In the genomic region with DNA sequence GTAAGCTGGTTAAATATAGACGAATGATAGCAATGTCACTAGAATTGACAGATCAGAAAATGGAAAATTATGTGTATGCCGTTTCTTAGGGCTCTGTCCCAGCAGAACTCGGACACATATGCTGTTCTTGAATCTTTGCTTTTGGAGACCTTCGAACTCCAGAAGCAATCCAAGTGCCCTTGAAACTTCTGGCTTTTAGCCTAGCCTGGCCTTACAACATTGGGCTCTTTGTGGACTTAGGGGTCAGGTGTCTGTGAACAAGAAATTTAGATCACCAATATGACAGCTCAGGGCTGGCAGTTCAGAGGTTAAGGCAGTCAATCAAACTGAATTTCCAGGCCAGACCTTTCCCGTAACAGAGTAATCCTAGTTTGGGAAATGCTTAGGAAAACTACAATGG, we compare ENCODE assay signal across 7 mouse cellular contexts. TPM values are rescaled to one million over a fixed set of nuclear protein-coding genes. Genes with fewer than 3 reads are reported as not detected.
A peak's percentile ranks its signal among the peaks of the same experiment; 100 is the strongest.
DNase-seq lines count a peak whose midpoint lies in the region; ATAC-seq and TF ChIP-seq lines count a peak whose summit lies in the region.

No protein-coding gene starts in this region.

- no peak for DNase-seq in lung, postnatal 36 days
- DNase-seq in stomach, postnatal 0 days (ENCODE audit: low spot score) = no peak
- no peak for DNase-seq in thymus, postnatal 0 days (ENCODE audit: low spot score)
- no peak for DNase-seq in urinary bladder, postnatal 10 days (ENCODE audit: low spot score)

- WGBS in lung, embryonic 16.5 days = 42% methylated on average over 5 of the region's 5 CpGs
- WGBS in forebrain, embryonic 15.5 days = 66% methylated on average over 5 of the region's 5 CpGs
- WGBS in limb, embryonic 15.5 days = 58% methylated on average over 5 of the region's 5 CpGs
- 44% methylated on average over 5 of the region's 5 CpGs for WGBS in stomach, postnatal 0 days

- H3K27ac ChIP-seq in lung, embryonic 16.5 days (ENCODE audit: low read length) = no peak overlapping the region
- H3K27ac ChIP-seq in forebrain, embryonic 15.5 days (replicated peaks) = no peak overlapping the region
- H3K27ac ChIP-seq in limb, embryonic 15.5 days = no peak overlapping the region
- 0 out of 2 replicates have a peak overlapping the region, but pooled peaks have one; percentile 94 for H3K27ac ChIP-seq in stomach, postnatal 0 days (replicated peaks)

- ATAC-seq in lung, embryonic 16.5 days (ENCODE audit: low read depth) = no peak
- no peak for ATAC-seq in forebrain, embryonic 15.5 days (replicated peaks)
- no peak for ATAC-seq in limb, embryonic 15.5 days (ENCODE audit: insufficient number of reproducible peaks, low FRiP score, low TSS enrichment, low read depth)
- no peak for ATAC-seq in stomach, postnatal 0 days (ENCODE audit: low FRiP score, low TSS enrichment)

- peaks cover 18% of the 10 kb centered on the region for H3K4me1 ChIP-seq in lung, embryonic 16.5 days (replicated peaks; ENCODE audit: control insufficient read depth, insufficient read depth, low read length)
- H3K4me1 ChIP-seq in forebrain, embryonic 15.5 days = peaks cover 32% of the 10 kb centered on the region
- peaks cover 17% of the 10 kb centered on the region for H3K4me1 ChIP-seq in limb, embryonic 15.5 days
- H3K4me1 ChIP-seq in stomach, postnatal 0 days (replicated peaks; ENCODE audit: control insufficient read depth, insufficient read depth) = peaks cover 4% of the 10 kb centered on the region; the same call in 1 of the 2 replicates

- no peaks in the 10 kb centered on the region for H3K36me3 ChIP-seq in lung, embryonic 16.5 days (ENCODE audit: control insufficient read depth, insufficient read depth, low read length)
- H3K36me3 ChIP-seq in forebrain, embryonic 15.5 days = no peaks in the 10 kb centered on the region
- H3K36me3 ChIP-seq in limb, embryonic 15.5 days = no peaks in the 10 kb centered on the region
- H3K36me3 ChIP-seq in stomach, postnatal 0 days (ENCODE audit: control insufficient read depth, insufficient read depth, low read length) = no peaks in the 10 kb centered on the region

- H3K4me2 ChIP-seq in lung, embryonic 16.5 days (ENCODE audit: low read depth, low read length) = peak overlapping the region; percentile 85
- H3K4me2 ChIP-seq in forebrain, embryonic 15.5 days (replicated peaks) = peak overlapping the region; percentile 74
- H3K4me2 ChIP-seq in limb, embryonic 15.5 days = peak overlapping the region; percentile 81
- H3K4me2 ChIP-seq in stomach, postnatal 0 days (replicated peaks; ENCODE audit: low read depth) = peak overlapping the region; percentile 76

- peak overlapping the region; percentile 95 for H3K4me3 ChIP-seq in lung, embryonic 16.5 days (ENCODE audit: low read length)
- H3K4me3 ChIP-seq in forebrain, embryonic 15.5 days = peak overlapping the region; percentile 65
- peak overlapping the region; percentile 86 for H3K4me3 ChIP-seq in limb, embryonic 15.5 days
- peak overlapping the region; percentile 96 for H3K4me3 ChIP-seq in stomach, postnatal 0 days (ENCODE audit: low read depth, low read length)

- TF ChIP-seq CTCF in stomach, postnatal 0 days (IDR thresholded peaks at IDR 0.05; ENCODE audit: low read depth) = no peak

- no peak for TF ChIP-seq EP300 in stomach, postnatal 0 days (optimal IDR thresholded peaks at IDR 0.05)

- no peaks in the 10 kb centered on the region for H3K9me3 ChIP-seq in lung, embryonic 16.5 days (ENCODE audit: control insufficient read depth, low read length)
- no peaks in the 10 kb centered on the region for H3K9me3 ChIP-seq in forebrain, embryonic 15.5 days
- no peaks in the 10 kb centered on the region for H3K9me3 ChIP-seq in limb, embryonic 15.5 days
- no peaks in the 10 kb centered on the region for H3K9me3 ChIP-seq in stomach, postnatal 0 days (ENCODE audit: control insufficient read depth, low read length)

- peak overlapping the region; percentile 96 for H3K9ac ChIP-seq in lung, embryonic 16.5 days (ENCODE audit: low read length)
- no peak overlapping the region; the same call in 1 of the 2 replicates for H3K9ac ChIP-seq in forebrain, embryonic 15.5 days (replicated peaks)
- no peak overlapping the region for H3K9ac ChIP-seq in limb, embryonic 15.5 days
- H3K9ac ChIP-seq in stomach, postnatal 0 days (ENCODE audit: low read length) = peak overlapping the region; percentile 95

- H3K27me3 ChIP-seq in lung, embryonic 16.5 days (ENCODE audit: control insufficient read depth, insufficient read depth, low read depth, low read length) = no peaks in the 10 kb centered on the region
- no peaks in the 10 kb centered on the region for H3K27me3 ChIP-seq in forebrain, embryonic 15.5 days
- H3K27me3 ChIP-seq in limb, embryonic 15.5 days = no peaks in the 10 kb centered on the region
- no peaks in the 10 kb centered on the region for H3K27me3 ChIP-seq in stomach, postnatal 0 days (ENCODE audit: control insufficient read depth, insufficient read depth, low read length)

RNA-seq across cellular contexts. Expression of a gene that starts 1.1 kb away (rescaled TPM):
- 1.8 TPM in 2 replicates for polyA plus RNA-seq in lung, embryonic 16.5 days (2015; fragmentation: Nextera tagmentation; extraction: Ambion mirVana)
- 3.2 and 3.5 TPM in 2 replicates for polyA plus RNA-seq in forebrain, embryonic 15.5 days (2015; fragmentation: Nextera tagmentation; extraction: Ambion mirVana)
- polyA plus RNA-seq in limb, embryonic 15.5 days (2015; fragmentation: Nextera tagmentation; extraction: Ambion mirVana) = 2.6 and 3.7 TPM in 2 replicates
- 1.5 and 2.4 TPM in 2 replicates for polyA plus RNA-seq in stomach, postnatal 0 days (2015; fragmentation: Nextera tagmentation; extraction: Ambion mirVana)
- polyA plus RNA-seq in thymus, postnatal 0 days (2015; fragmentation: Nextera tagmentation; extraction: Ambion mirVana) = 1.5 and 2.3 TPM in 2 replicates

Comparison
In these comparisons a context has a peak if more than half of its experiments do, and no peak if none do; other contexts are left out.
1. H3K9ac ChIP-seq: peak in lung, embryonic 16.5 days (single experiment) and stomach, postnatal 0 days (single experiment); none in forebrain, embryonic 15.5 days (single experiment) and limb, embryonic 15.5 days (single experiment).
2. Peak in every context shown above with its lines, with median percentiles within 50 percentile points of each other: H3K4me2 ChIP-seq and H3K4me3 ChIP-seq.